Mouse (Mus musculus) heart, embryonic 12.5 days (tissue): ENCODE results near the gene Slc22a22. TPM values are rescaled to one million over a fixed set of nuclear protein-coding genes. Genes with fewer than 3 reads are reported as not detected.

Experiments used
- ATAC-seq: fragments of 200-750 bp; cut with Nextera tagmentation; 2 replicates; pipeline ENCODE4 v1.8.0; 2017; ENCODE audit warnings: moderate TSS enrichment, moderate library complexity; ENCODE audit not compliant: insufficient number of reproducible peaks, low FRiP score
- H3K27ac ChIP-seq: fragments of 300-500 bp; sonication (generic); 2 replicates; pipeline ENCODE4 v1.5.1; 2016; ENCODE audit warnings: mild to moderate bottlenecking, moderate library complexity; ENCODE audit not compliant: poor library complexity, severe bottlenecking
- H3K27me3 ChIP-seq: fragments of 300-500 bp; sonication (generic); replicated peaks from 2 replicates; pipeline ENCODE4 v1.6.1; 2016; ENCODE audit warnings: mild to moderate bottlenecking, moderate library complexity
- H3K36me3 ChIP-seq: fragments of 300-500 bp; sonication (generic); 2 replicates; pipeline ENCODE4 v1.6.1; 2016; ENCODE audit warnings: mild to moderate bottlenecking, moderate library complexity
- H3K4me1 ChIP-seq: fragments of 300-500 bp; sonication (generic); replicated peaks from 2 replicates; pipeline ENCODE4 v1.6.1; 2016; ENCODE audit warnings: mild to moderate bottlenecking
- H3K4me2 ChIP-seq: fragments of 300-500 bp; sonication (generic); 2 replicates; pipeline ENCODE4 v1.6.1; 2016; ENCODE audit warnings: mild to moderate bottlenecking, moderate library complexity
- H3K4me3 ChIP-seq: fragments of 300-500 bp; sonication (generic); 2 replicates; pipeline ENCODE4 v1.5.1; 2016; ENCODE audit warnings: mild to moderate bottlenecking
- H3K9ac ChIP-seq: fragments of 300-500 bp; sonication (generic); 2 replicates; pipeline ENCODE4 v1.6.1; 2016; ENCODE audit warnings: mild to moderate bottlenecking, moderate library complexity
- H3K9me3 ChIP-seq: fragments of 300-500 bp; sonication (generic); replicated peaks from 2 replicates; pipeline ENCODE4 v1.6.1; 2016; ENCODE audit warnings: mild to moderate bottlenecking, moderate library complexity
- WGBS: fragments of 180-500 bp; shearing (Covaris S2); methylation state at CpG from one replicate; pipeline ENCODE4 v1.1.7; 2016; 5-methylcytosine and 5-hydroxymethylcytosine counted together
- polyA plus RNA-seq: library from polyadenylated mRNA; unstranded; fragments of >200 nt; fragmentation: Nextera tagmentation; extraction: Ambion mirVana; gene quantifications from 2 replicates; pipeline ENCODE4 v1.2.1, GENCODE M21; 2016

Gene Slc22a22
- polyA plus RNA-seq, 1 experiment from 2014 or later: not detected

- H3K4me3 ChIP-seq: no peak overlapping the region
- no peak overlapping the region for H3K9ac ChIP-seq
- H3K36me3 ChIP-seq: no peaks in the 10 kb centered on the region
- no peaks in the 10 kb centered on the region for H3K27me3 ChIP-seq
- no peaks in the 10 kb centered on the region for H3K9me3 ChIP-seq
- 70% methylated on average over 3 of the region's 3 CpGs for WGBS
- no peak for ATAC-seq
- no peak overlapping the region for H3K4me2 ChIP-seq
- H3K27ac ChIP-seq: no peak overlapping the region
- no peaks in the 10 kb centered on the region for H3K4me1 ChIP-seq
These were observed 5.8 kb downstream of the Slc22a22 start for GRCm38 (mm10) chr15:57471648-57472047.

GRCm38 (mm10) chr15:57465996-57466395 is 11.4 kb downstream of the Slc22a22 start:
- H3K4me2 ChIP-seq: no peak overlapping the region
- no peak for ATAC-seq
- no peak overlapping the region for H3K4me3 ChIP-seq

DNA sequence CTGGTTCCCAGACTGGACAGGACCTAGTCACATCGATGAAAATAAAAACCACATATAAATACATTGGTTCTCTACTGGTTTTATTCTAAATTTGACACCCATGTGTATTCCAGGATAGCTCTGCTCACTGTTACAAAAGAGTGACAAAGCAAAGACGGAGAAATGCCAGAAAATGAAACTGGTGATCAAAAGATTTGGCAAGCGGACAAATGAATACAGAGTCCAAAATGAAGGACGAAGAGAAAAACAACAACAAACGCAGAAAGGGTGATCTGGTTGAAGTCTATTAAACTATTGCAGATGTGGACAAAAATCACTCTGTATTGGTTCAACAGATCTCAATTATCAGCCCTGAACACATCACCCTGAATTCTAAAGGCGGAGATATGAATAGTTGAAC is 12.4 kb downstream of the Slc22a22 start:
- ATAC-seq: no peak
- H3K9me3 ChIP-seq: no peaks in the 10 kb centered on the region
- H3K4me1 ChIP-seq: 0 out of 2 replicates have a peak, but pooled peaks cover 2% of the 10 kb centered on the region
- H3K27ac ChIP-seq: no peak overlapping the region
- H3K4me2 ChIP-seq: no peak overlapping the region
- H3K9ac ChIP-seq: no peak overlapping the region
- H3K4me3 ChIP-seq: no peak overlapping the region
- H3K27me3 ChIP-seq: no peaks in the 10 kb centered on the region
- 82% methylated on average over 6 of the region's 6 CpGs for WGBS
- H3K36me3 ChIP-seq: no peaks in the 10 kb centered on the region

More at GRCm38 (mm10) chr15:57465996-57466395, 11.4 kb downstream of the Slc22a22 start:
- Histone ChIP-seq H3K36me3 (no peaks in the 10 kb centered on the region), H3K27me3 (no peaks in the 10 kb centered on the region), H3K27ac (no peak overlapping the region), H3K9ac (no peak overlapping the region), H3K4me1 (0 out of 2 replicates have a peak, but pooled peaks cover 2% of the 10 kb centered on the region), H3K9me3 (no peaks in the 10 kb centered on the region)

DNA sequence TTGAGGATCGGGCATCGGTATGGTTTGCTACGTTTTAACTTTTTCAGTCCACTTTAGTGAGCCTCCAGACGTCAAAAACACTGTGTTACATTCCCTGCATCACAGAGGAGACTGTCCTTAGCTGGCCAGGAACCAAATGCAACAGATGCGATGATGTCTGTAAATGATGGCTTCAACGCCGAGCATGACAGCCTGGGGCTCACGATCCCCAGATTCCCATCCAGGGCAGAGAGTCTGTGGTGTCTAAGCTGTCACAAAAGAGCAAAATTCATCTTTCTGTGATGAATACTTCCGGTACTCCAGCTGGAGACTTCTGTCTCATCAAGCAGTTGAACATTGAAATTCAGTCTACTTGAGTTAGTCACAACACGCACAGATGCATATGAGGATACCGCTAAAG is 13.4 kb downstream of the Slc22a22 start:
- H3K4me2 ChIP-seq: no peak overlapping the region
- 0 out of 2 replicates have a peak, but pooled peaks cover 2% of the 10 kb centered on the region for H3K4me1 ChIP-seq
- no peaks in the 10 kb centered on the region for H3K36me3 ChIP-seq
- no peaks in the 10 kb centered on the region for H3K9me3 ChIP-seq
- H3K27ac ChIP-seq: no peak overlapping the region
- WGBS: 74% methylated on average over 11 of the region's 11 CpGs
- H3K27me3 ChIP-seq: no peaks in the 10 kb centered on the region
- H3K4me3 ChIP-seq: no peak overlapping the region
- no peak overlapping the region for H3K9ac ChIP-seq
- ATAC-seq: no peak

- H3K4me2 ChIP-seq: no peak overlapping the region
- WGBS: 38% methylated on average over 1 of the region's 1 CpGs
- no peak overlapping the region for H3K9ac ChIP-seq
- no peaks in the 10 kb centered on the region for H3K27me3 ChIP-seq
- no peak overlapping the region for H3K27ac ChIP-seq
- no peak for ATAC-seq
- no peaks in the 10 kb centered on the region for H3K9me3 ChIP-seq
- H3K4me3 ChIP-seq: no peak overlapping the region
- H3K4me1 ChIP-seq: 0 out of 2 replicates have a peak, but pooled peaks cover 2% of the 10 kb centered on the region
- no peaks in the 10 kb centered on the region for H3K36me3 ChIP-seq
These were observed 16.1 kb downstream of the Slc22a22 start for GRCm38 (mm10) chr15:57461284-57461683.

DNA sequence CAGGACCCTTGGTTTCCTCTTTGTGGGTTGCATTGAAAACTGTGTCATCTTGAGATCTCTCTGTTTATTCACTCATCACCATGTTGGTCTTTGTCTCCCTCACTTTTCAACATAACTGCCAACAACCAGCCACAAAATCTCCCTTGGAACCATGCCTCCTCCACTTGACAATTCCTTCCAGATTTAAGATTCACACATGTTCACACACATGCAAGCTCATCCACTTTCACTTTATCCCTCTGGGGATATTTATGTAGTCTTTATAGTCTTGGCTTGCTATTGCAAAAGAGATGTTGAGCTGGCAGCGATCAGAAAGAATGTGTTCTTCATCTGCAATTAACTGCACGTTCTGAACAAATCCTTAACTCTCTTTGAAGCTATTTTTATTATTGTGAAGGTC is 20.1 kb downstream of the Slc22a22 start:
- Histone ChIP-seq H3K4me2 (no peak overlapping the region), H3K36me3 (no peaks in the 10 kb centered on the region), H3K27ac (no peak overlapping the region), H3K9me3 (no peaks in the 10 kb centered on the region), H3K4me3 (no peak overlapping the region), H3K9ac (no peak overlapping the region), H3K4me1 (0 out of 2 replicates have a peak, but pooled peaks cover 2% of the 10 kb centered on the region), H3K27me3 (no peaks in the 10 kb centered on the region)
- 66% methylated on average over 2 of the region's 2 CpGs for WGBS
- no peak for ATAC-seq

DNA sequence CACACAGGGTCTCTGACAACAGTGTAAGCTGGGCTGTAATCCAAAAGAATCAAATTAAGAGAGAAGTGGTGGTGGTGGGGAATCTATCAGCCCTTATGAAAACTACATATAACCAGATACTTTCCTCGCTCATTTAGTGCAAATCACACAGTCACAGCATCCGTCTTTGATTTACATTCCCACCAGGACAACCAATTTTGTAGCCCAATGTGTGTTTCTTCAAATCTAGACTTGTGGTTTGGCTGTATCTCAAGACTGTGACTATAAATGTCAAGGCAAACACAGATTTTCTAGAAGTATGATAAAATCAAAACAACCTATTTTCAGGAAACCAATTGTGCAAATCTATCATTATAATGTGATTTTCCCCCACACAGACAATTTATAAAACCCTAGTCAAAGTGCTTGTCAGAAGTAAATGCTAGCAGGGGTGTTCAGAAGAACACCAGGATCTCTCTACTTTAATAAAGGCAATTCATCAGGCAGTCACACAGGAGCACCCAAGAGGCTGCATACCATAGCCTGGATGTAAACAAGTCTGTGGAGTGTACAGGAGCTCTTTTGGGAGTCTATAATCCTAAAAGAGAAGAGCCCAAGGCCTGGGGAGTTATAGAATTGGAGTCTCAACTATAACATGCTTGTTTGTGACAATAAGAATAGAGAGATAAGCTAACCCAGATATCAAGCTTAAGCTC is 42.6 kb downstream of the Slc22a22 start:
- no peak overlapping the region for H3K4me3 ChIP-seq
- WGBS: 77% methylated on average over 2 of the region's 2 CpGs
- H3K27ac ChIP-seq: no peak overlapping the region
- H3K4me1 ChIP-seq: no peaks in the 10 kb centered on the region
- no peak overlapping the region for H3K4me2 ChIP-seq
- no peaks in the 10 kb centered on the region for H3K9me3 ChIP-seq
- H3K27me3 ChIP-seq: no peaks in the 10 kb centered on the region
- no peak for ATAC-seq
- no peak overlapping the region for H3K9ac ChIP-seq
- H3K36me3 ChIP-seq: no peaks in the 10 kb centered on the region

DNA sequence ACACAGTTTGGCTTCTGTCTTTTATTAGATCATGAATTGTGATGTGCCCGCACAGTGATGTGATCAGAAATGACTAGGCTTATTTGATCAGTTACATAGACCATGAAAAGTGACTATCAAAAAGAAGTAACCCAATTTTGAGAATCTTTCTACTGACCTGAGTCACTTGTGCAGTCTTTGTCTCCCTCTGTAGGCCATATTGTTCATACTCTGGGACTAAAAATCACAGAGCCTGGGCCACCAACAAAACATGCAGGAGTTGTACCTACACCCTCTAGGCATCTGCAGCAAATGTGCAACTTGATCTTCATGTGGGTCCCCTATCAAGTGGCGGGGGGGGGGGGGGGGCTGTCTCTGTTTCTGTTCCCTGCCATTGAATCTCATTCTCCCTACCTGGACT is 68.9 kb downstream of the Slc22a22 start:
- ATAC-seq: no peak
- Histone ChIP-seq H3K4me3 (no peak overlapping the region), H3K9me3 (no peaks in the 10 kb centered on the region), H3K27me3 (no peaks in the 10 kb centered on the region), H3K27ac (no peak overlapping the region), H3K4me1 (no peaks in the 10 kb centered on the region), H3K4me2 (no peak overlapping the region), H3K36me3 (no peaks in the 10 kb centered on the region), H3K9ac (no peak overlapping the region)
- WGBS: 43% methylated on average over 2 of the region's 2 CpGs

- 65% methylated on average over 3 of the region's 3 CpGs for WGBS
- ATAC-seq: no peak
- no peak overlapping the region for H3K4me3 ChIP-seq
- H3K9me3 ChIP-seq: no peaks in the 10 kb centered on the region
- H3K9ac ChIP-seq: no peak overlapping the region
- H3K27ac ChIP-seq: no peak overlapping the region
- no peaks in the 10 kb centered on the region for H3K27me3 ChIP-seq
- peaks cover 4% of the 10 kb centered on the region; the same call in 1 of the 2 replicates for H3K4me1 ChIP-seq
- no peak overlapping the region for H3K4me2 ChIP-seq
- no peaks in the 10 kb centered on the region for H3K36me3 ChIP-seq
These were observed 78.8 kb downstream of the Slc22a22 start for GRCm38 (mm10) chr15:57398439-57399148.

GRCm38 (mm10) chr15:57394053-57394452 is 83.4 kb downstream of the Slc22a22 start:
- no peak overlapping the region for H3K4me2 ChIP-seq
- H3K4me3 ChIP-seq: no peak overlapping the region
- H3K27me3 ChIP-seq: no peaks in the 10 kb centered on the region
- H3K4me1 ChIP-seq: peaks cover 4% of the 10 kb centered on the region; the same call in 1 of the 2 replicates
- no peak overlapping the region for H3K27ac ChIP-seq
- H3K9me3 ChIP-seq: no peaks in the 10 kb centered on the region
- no peaks in the 10 kb centered on the region for H3K36me3 ChIP-seq
- H3K9ac ChIP-seq: no peak overlapping the region
- ATAC-seq: peak; percentile 55
- WGBS: 47% methylated on average over 4 of the region's 4 CpGs

- ATAC-seq: no peak
- H3K4me1 ChIP-seq: no peaks in the 10 kb centered on the region
- no peak overlapping the region for H3K4me3 ChIP-seq
- no peaks in the 10 kb centered on the region for H3K36me3 ChIP-seq
- no peaks in the 10 kb centered on the region for H3K27me3 ChIP-seq
- H3K9me3 ChIP-seq: no peaks in the 10 kb centered on the region
- no peak overlapping the region for H3K27ac ChIP-seq
- H3K9ac ChIP-seq: no peak overlapping the region
- no peak overlapping the region for H3K4me2 ChIP-seq
- 51% methylated on average over 7 of the region's 7 CpGs for WGBS
These were observed 97.0 kb downstream of the Slc22a22 start for GRCm38 (mm10) chr15:57380381-57380780.
